Mouse (Mus musculus): ENCODE results near the gene Sfxn3. TPM values are rescaled to one million over a fixed set of nuclear protein-coding genes. Genes with fewer than 3 reads are reported as not detected.
A peak's percentile ranks its signal among the peaks of the same experiment; 100 is the strongest.

The Sfxn3 gene
- polyA plus RNA-seq, 2 experiments: 1.8 to 2.4 TPM

- 28% methylated on average over 20 of the region's 20 CpGs for WGBS (ENCODE audit: insufficient replicate concordance)
- ATAC-seq (ENCODE audit: insufficient read depth) (peak; percentile 76), DNase-seq (ENCODE audit: low read depth in 3 of 3, low spot score in 3 of 3) (no peak)
- no peaks in the 10 kb centered on the region for H3K36me3 ChIP-seq (replicated peaks; ENCODE audit: control insufficient read depth, insufficient read depth, low read depth)
- peaks cover 16% of the 10 kb centered on the region for H3K27me3 ChIP-seq (ENCODE audit: control insufficient read depth, insufficient read depth, low read length)
- peak overlapping the region; percentile 27 for H3K9ac ChIP-seq (replicated peaks)
- TF ChIP-seq CTCF (IDR thresholded peaks at IDR 0.05; ENCODE audit: low read depth) (peak; percentile 83), EP300 (IDR thresholded peaks at IDR 0.05; ENCODE audit: low read depth) (0 out of 2 replicates have a peak, but pooled peaks have one; percentile 29)
- peaks cover 16 to 28% of the 10 kb centered on the region in 2 experiments for H3K4me1 ChIP-seq (replicated peaks; ENCODE audit: control insufficient read depth in 2 of 2, insufficient read depth in 2 of 2, low read length in 1 of 2)
- H3K4me2 ChIP-seq (ENCODE audit: low read depth): peak overlapping the region; percentile 56
- H3K27ac ChIP-seq: no peak overlapping the region
- no peaks in the 10 kb centered on the region for H3K9me3 ChIP-seq (ENCODE audit: control insufficient read depth, low read length)
- peak overlapping the region; percentile 7 to 12; a peak in 1 of 4 replicates for H3K4me3 ChIP-seq (ENCODE audit: insufficient read depth in 1 of 2, low read depth in 2 of 2, low read length in 2 of 2)
Measured at GRCm38 (mm10) chr19:45063565-45064292, 16.4 kb downstream of the Sfxn3 start.

GRCm38 (mm10) chr19:45065226-45065625 is 17.9 kb downstream of the Sfxn3 start:
- H3K4me2 ChIP-seq (ENCODE audit: low read depth): no peak overlapping the region
- WGBS (ENCODE audit: insufficient replicate concordance): 21% methylated on average over 21 of the region's 21 CpGs

DNA sequence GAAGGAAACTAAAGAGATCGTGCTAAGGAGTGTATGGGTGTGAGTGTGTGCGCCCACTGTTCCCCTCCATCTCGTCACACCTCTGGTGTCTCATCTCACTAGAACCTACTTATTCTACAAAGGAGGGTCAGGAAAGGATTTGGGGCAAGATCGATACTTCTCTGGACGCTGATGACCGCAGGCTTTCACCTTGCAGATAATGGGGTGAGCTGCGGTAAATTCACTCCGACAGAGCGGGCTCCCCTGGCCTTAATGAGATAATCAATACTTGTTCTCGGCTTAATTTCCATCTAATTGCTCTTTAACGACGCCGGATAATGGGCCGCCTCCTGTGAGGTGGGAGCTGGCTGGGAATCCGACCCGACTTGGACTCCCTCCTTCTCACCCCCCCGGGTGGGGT is 19.9 kb downstream of the Sfxn3 start:
- Histone ChIP-seq H3K4me3 (ENCODE audit: insufficient read depth in 1 of 2, low read depth in 2 of 2, low read length in 2 of 2) (no peak overlapping the region), H3K4me2 (ENCODE audit: low read depth) (no peak overlapping the region), H3K27me3 (ENCODE audit: control insufficient read depth, insufficient read depth, low read length) (peaks cover 16% of the 10 kb centered on the region), H3K36me3 (replicated peaks; ENCODE audit: control insufficient read depth, insufficient read depth, low read depth) (no peaks in the 10 kb centered on the region), H3K27ac (no peak overlapping the region), H3K4me1 (replicated peaks; ENCODE audit: control insufficient read depth in 2 of 2, insufficient read depth in 2 of 2, low read length in 1 of 2) (peaks cover 10 to 16% of the 10 kb centered on the region in 2 experiments), H3K9ac (replicated peaks) (no peak overlapping the region), H3K9me3 (ENCODE audit: control insufficient read depth, low read length) (no peaks in the 10 kb centered on the region)
- TF ChIP-seq CTCF (IDR thresholded peaks at IDR 0.05; ENCODE audit: low read depth) (no peak), EP300 (IDR thresholded peaks at IDR 0.05; ENCODE audit: low read depth) (no peak)
- DNase-seq (ENCODE audit: low read depth in 3 of 3, low spot score in 3 of 3) (no peak), ATAC-seq (ENCODE audit: insufficient read depth) (no peak)
- WGBS (ENCODE audit: insufficient replicate concordance): 56% methylated on average over 17 of the region's 17 CpGs

More at GRCm38 (mm10) chr19:45065226-45065625, 17.9 kb downstream of the Sfxn3 start:
- TF ChIP-seq EP300 (IDR thresholded peaks at IDR 0.05; ENCODE audit: low read depth) (no peak), CTCF (IDR thresholded peaks at IDR 0.05; ENCODE audit: low read depth) (no peak)
- H3K36me3 ChIP-seq (replicated peaks; ENCODE audit: control insufficient read depth, insufficient read depth, low read depth): no peaks in the 10 kb centered on the region
- no peaks in the 10 kb centered on the region for H3K9me3 ChIP-seq (ENCODE audit: control insufficient read depth, low read length)
- H3K27me3 ChIP-seq (ENCODE audit: control insufficient read depth, insufficient read depth, low read length): peaks cover 16% of the 10 kb centered on the region
- DNase-seq (ENCODE audit: low read depth in 3 of 3, low spot score in 3 of 3) (no peak), ATAC-seq (ENCODE audit: insufficient read depth) (no peak)
- no peak overlapping the region for H3K4me3 ChIP-seq (ENCODE audit: insufficient read depth in 1 of 2, low read depth in 2 of 2, low read length in 2 of 2)
- H3K27ac ChIP-seq: no peak overlapping the region
- H3K9ac ChIP-seq (replicated peaks): no peak overlapping the region
- peaks cover 11 to 21% of the 10 kb centered on the region in 2 experiments for H3K4me1 ChIP-seq (replicated peaks; ENCODE audit: control insufficient read depth in 2 of 2, insufficient read depth in 2 of 2, low read length in 1 of 2)

GRCm38 (mm10) chr19:45067758-45068510 is 20.6 kb downstream of the Sfxn3 start:
- peaks cover 16% of the 10 kb centered on the region for H3K27me3 ChIP-seq (ENCODE audit: control insufficient read depth, insufficient read depth, low read length)
- WGBS (ENCODE audit: insufficient replicate concordance): 62% methylated on average over 7 of the region's 7 CpGs

More at GRCm38 (mm10) chr19:45067758-45068510, 20.6 kb downstream of the Sfxn3 start:
- peaks cover 10 to 16% of the 10 kb centered on the region in 2 experiments for H3K4me1 ChIP-seq (replicated peaks; ENCODE audit: control insufficient read depth in 2 of 2, insufficient read depth in 2 of 2, low read length in 1 of 2)
- DNase-seq (ENCODE audit: low read depth in 3 of 3, low spot score in 3 of 3) (no peak), ATAC-seq (ENCODE audit: insufficient read depth) (peak; percentile 36; the same call in 1 of the 2 replicates)
- no peaks in the 10 kb centered on the region for H3K36me3 ChIP-seq (replicated peaks; ENCODE audit: control insufficient read depth, insufficient read depth, low read depth)
- H3K9me3 ChIP-seq (ENCODE audit: control insufficient read depth, low read length): no peaks in the 10 kb centered on the region
- no peak overlapping the region for H3K4me3 ChIP-seq (ENCODE audit: insufficient read depth in 1 of 2, low read depth in 2 of 2, low read length in 2 of 2)
- no peak overlapping the region for H3K27ac ChIP-seq
- TF ChIP-seq EP300 (IDR thresholded peaks at IDR 0.05; ENCODE audit: low read depth) (peak; percentile 35; the same call in 1 of the 2 replicates), CTCF (IDR thresholded peaks at IDR 0.05; ENCODE audit: low read depth) (no peak)
- H3K4me2 ChIP-seq (ENCODE audit: low read depth): no peak overlapping the region
- H3K9ac ChIP-seq (replicated peaks): no peak overlapping the region

Data from liver, embryonic 14.5 days (tissue).